Mouse (Mus musculus): ENCODE data around the gene Tnnt3.

- TF ChIP-seq CTCF (IDR thresholded peaks at IDR 0.05; ENCODE audit: low read depth, low read length) (no peak), POLR2A (IDR thresholded peaks at IDR 0.05; ENCODE audit: borderline replicate concordance, low read depth, low read length) (no peak)
Measured at GRCm38 (mm10) chr7:142496158-142496557, 2.5 kb upstream of the Tnnt3 start.

Measured in bone marrow macrophage, adult 2 months (primary cell).